Mouse (Mus musculus): Measurements from ENCODE around the gene Eif2ak1. TPM values are rescaled to one million over a fixed set of nuclear protein-coding genes. Genes with fewer than 3 reads are reported as not detected.

Gene Eif2ak1
- total RNA-seq, 1 experiment: 28.1 TPM

GRCm38 (mm10) chr5:143908926-143909325, 91.3 kb downstream of the Eif2ak1 start:
- in situ Hi-C loops (cut with MboI; ENCODE audit: low sequenced_read_pairs in 2 of 2, unreplicated experiment in 2 of 2): no loop called here
- Histone ChIP-seq H3K9ac (ENCODE audit: insufficient read depth, low read depth, low read length, poor library complexity, severe bottlenecking) (peak overlapping the region; percentile 79), H3K4me1 (ENCODE audit: control insufficient read depth in 2 of 2, insufficient read depth in 2 of 2, low read length in 2 of 2, poor library complexity in 1 of 2) (peaks cover 0 to 2% of the 10 kb centered on the region in 2 experiments; a peak in 1 of 4 replicates), H3K27ac (ENCODE audit: insufficient read depth, low read depth, low read length, poor library complexity, severe bottlenecking) (no peak overlapping the region), H3K4me3 (ENCODE audit: insufficient read depth in 1 of 2, low read depth in 1 of 2, low read length in 2 of 2, poor library complexity in 1 of 2, severe bottlenecking in 1 of 2) (peak overlapping the region; percentile 75 to 83), H3K9me3 (ENCODE audit: control insufficient read depth, insufficient read depth, low read depth, low read length) (no peaks in the 10 kb centered on the region), H3K36me3 (ENCODE audit: control insufficient read depth, insufficient read depth, low read length, poor library complexity, severe bottlenecking) (peaks cover 28% of the 10 kb centered on the region)
- no peak for DNase-seq (ENCODE audit: low read depth, low spot score)
- no peak for TF ChIP-seq MAFK (IDR thresholded peaks at IDR 0.05; ENCODE audit: insufficient read depth, low read depth, low read length)
- no peak for TF ChIP-seq HCFC1 (IDR thresholded peaks at IDR 0.05; ENCODE audit: borderline replicate concordance, insufficient read depth, low read length)
- no peak for TF ChIP-seq ZC3H11A (IDR thresholded peaks at IDR 0.05; ENCODE audit: borderline replicate concordance, low read depth, low read length)
- no peak for TF ChIP-seq ZNF384 (IDR thresholded peaks at IDR 0.05; ENCODE audit: low read depth, low read length)
- TF ChIP-seq CHD2 (IDR thresholded peaks at IDR 0.05; ENCODE audit: low read depth, low read length): no peak

GRCm38 (mm10) chr5:143909417-143910400, 92.1 kb downstream of the Eif2ak1 start, which contains the start of the genes Aimp2 and Pms2:
TSS of gene Aimp2 (minus strand) at chr5:143909847.
TSS of gene Pms2 (plus strand) at chr5:143909964.
- DNase-seq (ENCODE audit: low read depth, low spot score): peak; percentile 97

DNA sequence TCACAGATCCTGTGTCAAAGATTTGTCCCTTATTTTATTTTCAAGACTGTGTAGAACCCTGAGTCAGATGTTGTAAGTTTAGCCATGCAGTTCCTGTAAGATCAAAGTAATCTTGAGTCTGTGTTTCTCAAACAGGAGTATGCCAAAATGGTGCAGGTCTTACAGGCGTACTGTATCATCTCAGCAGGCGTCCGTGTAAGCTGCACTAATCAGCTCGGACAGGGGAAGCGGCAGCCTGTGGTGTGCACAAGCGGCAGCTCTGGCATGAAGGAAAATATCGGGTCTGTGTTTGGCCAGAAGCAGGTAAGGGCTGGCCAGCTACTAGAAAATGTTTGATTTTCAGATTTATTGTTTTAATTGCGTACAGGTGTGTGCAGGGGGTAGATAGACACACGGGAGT, 98.6 kb downstream of the Eif2ak1 start:
- Histone ChIP-seq H3K4me3 (ENCODE audit: insufficient read depth in 1 of 2, low read depth in 1 of 2, low read length in 2 of 2, poor library complexity in 1 of 2, severe bottlenecking in 1 of 2) (no peak overlapping the region), H3K4me1 (ENCODE audit: control insufficient read depth in 2 of 2, insufficient read depth in 2 of 2, low read length in 2 of 2, poor library complexity in 1 of 2) (no peaks in the 10 kb centered on the region), H3K9me3 (ENCODE audit: control insufficient read depth, insufficient read depth, low read depth, low read length) (no peaks in the 10 kb centered on the region), H3K9ac (ENCODE audit: insufficient read depth, low read depth, low read length, poor library complexity, severe bottlenecking) (no peak overlapping the region), H3K36me3 (ENCODE audit: control insufficient read depth, insufficient read depth, low read length, poor library complexity, severe bottlenecking) (peaks cover 23% of the 10 kb centered on the region), H3K27ac (ENCODE audit: insufficient read depth, low read depth, low read length, poor library complexity, severe bottlenecking) (no peak overlapping the region)
- TF ChIP-seq HCFC1 (IDR thresholded peaks at IDR 0.05; ENCODE audit: borderline replicate concordance, insufficient read depth, low read length) (no peak), CHD2 (IDR thresholded peaks at IDR 0.05; ENCODE audit: low read depth, low read length) (no peak), ZC3H11A (IDR thresholded peaks at IDR 0.05; ENCODE audit: borderline replicate concordance, low read depth, low read length) (no peak), ZNF384 (IDR thresholded peaks at IDR 0.05; ENCODE audit: low read depth, low read length) (no peak), MAFK (IDR thresholded peaks at IDR 0.05; ENCODE audit: insufficient read depth, low read depth, low read length) (no peak)
- in situ Hi-C loops (cut with MboI; ENCODE audit: low sequenced_read_pairs in 2 of 2, unreplicated experiment in 2 of 2): no loop called here
- DNase-seq (ENCODE audit: low read depth, low spot score): no peak

More at GRCm38 (mm10) chr5:143909417-143910400, 92.1 kb downstream of the Eif2ak1 start, which contains the start of the genes Aimp2 and Pms2:
- peaks cover 23% of the 10 kb centered on the region for H3K36me3 ChIP-seq (ENCODE audit: control insufficient read depth, insufficient read depth, low read length, poor library complexity, severe bottlenecking)
- 0 out of 2 replicates have a peak within 1 kb of the TSS, but pooled peaks have one; percentile 30 for H3K27ac ChIP-seq (ENCODE audit: insufficient read depth, low read depth, low read length, poor library complexity, severe bottlenecking)
- H3K9me3 ChIP-seq (ENCODE audit: control insufficient read depth, insufficient read depth, low read depth, low read length): no peaks in the 10 kb centered on the region
- H3K4me3 ChIP-seq (ENCODE audit: insufficient read depth in 1 of 2, low read depth in 1 of 2, low read length in 2 of 2, poor library complexity in 1 of 2, severe bottlenecking in 1 of 2): peak within 1 kb of the TSS; percentile 83 to 96
- peak; percentile 79 for TF ChIP-seq CHD2 (IDR thresholded peaks at IDR 0.05; ENCODE audit: low read depth, low read length)
- TF ChIP-seq MAFK (IDR thresholded peaks at IDR 0.05; ENCODE audit: insufficient read depth, low read depth, low read length): 0 out of 2 replicates have a peak, but pooled peaks have one; percentile 19
- TF ChIP-seq ZC3H11A (IDR thresholded peaks at IDR 0.05; ENCODE audit: borderline replicate concordance, low read depth, low read length): no peak
- TF ChIP-seq HCFC1 (IDR thresholded peaks at IDR 0.05; ENCODE audit: borderline replicate concordance, insufficient read depth, low read length): peak; percentile 53; the same call in 1 of the 2 replicates
- no peak for TF ChIP-seq ZNF384 (IDR thresholded peaks at IDR 0.05; ENCODE audit: low read depth, low read length)
- H3K4me1 ChIP-seq (ENCODE audit: control insufficient read depth in 2 of 2, insufficient read depth in 2 of 2, low read length in 2 of 2, poor library complexity in 1 of 2): peaks cover 0 to 2% of the 10 kb centered on the region in 2 experiments; a peak in 1 of 4 replicates
- in situ Hi-C loops (cut with MboI; ENCODE audit: low sequenced_read_pairs in 2 of 2, unreplicated experiment in 2 of 2): no loop called here
- peak within 1 kb of the TSS; percentile 83 for H3K9ac ChIP-seq (ENCODE audit: insufficient read depth, low read depth, low read length, poor library complexity, severe bottlenecking)

- H3K4me3 ChIP-seq (ENCODE audit: insufficient read depth in 1 of 2, low read depth in 1 of 2, low read length in 2 of 2, poor library complexity in 1 of 2, severe bottlenecking in 1 of 2): no peak overlapping the region
- H3K9ac ChIP-seq (ENCODE audit: insufficient read depth, low read depth, low read length, poor library complexity, severe bottlenecking): no peak overlapping the region
- no peaks in the 10 kb centered on the region for H3K9me3 ChIP-seq (ENCODE audit: control insufficient read depth, insufficient read depth, low read depth, low read length)
- no peaks in the 10 kb centered on the region for H3K4me1 ChIP-seq (ENCODE audit: control insufficient read depth in 2 of 2, insufficient read depth in 2 of 2, low read length in 2 of 2, poor library complexity in 1 of 2)
- in situ Hi-C loops (cut with MboI; ENCODE audit: low sequenced_read_pairs in 2 of 2, unreplicated experiment in 2 of 2): no loop called here
- no peak overlapping the region for H3K27ac ChIP-seq (ENCODE audit: insufficient read depth, low read depth, low read length, poor library complexity, severe bottlenecking)
- TF ChIP-seq HCFC1 (IDR thresholded peaks at IDR 0.05; ENCODE audit: borderline replicate concordance, insufficient read depth, low read length): no peak
- no peak for TF ChIP-seq ZNF384 (IDR thresholded peaks at IDR 0.05; ENCODE audit: low read depth, low read length)
- no peak for TF ChIP-seq MAFK (IDR thresholded peaks at IDR 0.05; ENCODE audit: insufficient read depth, low read depth, low read length)
- TF ChIP-seq ZC3H11A (IDR thresholded peaks at IDR 0.05; ENCODE audit: borderline replicate concordance, low read depth, low read length): no peak
- no peak for TF ChIP-seq CHD2 (IDR thresholded peaks at IDR 0.05; ENCODE audit: low read depth, low read length)
- peaks cover 27% of the 10 kb centered on the region for H3K36me3 ChIP-seq (ENCODE audit: control insufficient read depth, insufficient read depth, low read length, poor library complexity, severe bottlenecking)
- DNase-seq (ENCODE audit: low read depth, low spot score): peak; percentile 30
Observed at GRCm38 (mm10) chr5:143917418-143917817, 99.8 kb downstream of the Eif2ak1 start.
